Mouse (Mus musculus) megakaryocyte-erythroid progenitor cell, adult 5-6 weeks (primary cell): ENCODE results near the gene Ankrd37. TPM values are rescaled to one million over a fixed set of nuclear protein-coding genes. Genes with fewer than 3 reads are reported as not detected.

Experiments used
- ATAC-seq: replicated peaks from 2 replicates; pipeline ENCODE4 v1.8.0; 2016; ENCODE audit warnings: mild to moderate bottlenecking, inconsistent platforms; ENCODE audit not compliant: severe bottlenecking, poor library complexity, low FRiP score, low TSS enrichment
- total RNA-seq, 2 experiments: library from RNA; stranded (forward) in 1 of 2; stranded (reverse) in 1 of 2; fragments of 200-1000, 215-1000 nt in 1 of 2; fragments of >200 nt in 1 of 2; fragmentation: Nextera tagmentation in 1 of 2; gene quantifications; 2 replicates each; pipeline ENCODE4 v1.2.3; 2014 to 2017

Gene Ankrd37
- total RNA-seq, 2 experiments from 2014 or later, result 8.4 TPM; not detected in 1

DNA sequence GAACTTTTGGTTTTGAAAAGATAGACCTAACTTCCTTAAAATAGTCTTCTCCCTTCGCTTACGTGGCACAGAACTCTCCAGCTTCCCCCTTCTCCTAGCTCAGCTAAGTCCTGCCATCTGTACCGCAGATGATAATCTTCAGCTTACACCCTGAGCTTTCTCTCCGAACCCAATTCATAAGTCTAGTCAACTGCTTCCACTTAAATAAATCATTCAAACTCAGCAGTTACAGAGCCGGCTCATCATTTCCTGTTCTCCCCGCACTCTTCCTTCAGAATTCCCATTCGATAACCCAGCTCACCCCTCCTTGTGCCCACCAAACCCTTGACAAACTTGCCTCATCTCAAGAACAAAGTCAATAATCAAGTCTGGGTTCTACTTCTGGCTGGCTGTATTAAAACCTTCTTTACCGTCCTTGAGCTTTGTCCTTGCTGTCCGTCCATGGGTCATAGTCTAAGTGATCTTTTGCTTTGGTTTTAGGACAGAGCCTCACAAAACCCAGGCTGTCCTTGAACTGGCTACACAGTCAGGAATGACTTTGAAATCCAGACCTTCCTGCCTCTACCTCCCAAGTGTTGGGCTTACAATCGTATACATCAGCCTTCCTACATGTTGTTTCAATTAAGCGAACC is 29.6 kb downstream of the Ankrd37 start:
- peak; percentile 52 for ATAC-seq

DNA sequence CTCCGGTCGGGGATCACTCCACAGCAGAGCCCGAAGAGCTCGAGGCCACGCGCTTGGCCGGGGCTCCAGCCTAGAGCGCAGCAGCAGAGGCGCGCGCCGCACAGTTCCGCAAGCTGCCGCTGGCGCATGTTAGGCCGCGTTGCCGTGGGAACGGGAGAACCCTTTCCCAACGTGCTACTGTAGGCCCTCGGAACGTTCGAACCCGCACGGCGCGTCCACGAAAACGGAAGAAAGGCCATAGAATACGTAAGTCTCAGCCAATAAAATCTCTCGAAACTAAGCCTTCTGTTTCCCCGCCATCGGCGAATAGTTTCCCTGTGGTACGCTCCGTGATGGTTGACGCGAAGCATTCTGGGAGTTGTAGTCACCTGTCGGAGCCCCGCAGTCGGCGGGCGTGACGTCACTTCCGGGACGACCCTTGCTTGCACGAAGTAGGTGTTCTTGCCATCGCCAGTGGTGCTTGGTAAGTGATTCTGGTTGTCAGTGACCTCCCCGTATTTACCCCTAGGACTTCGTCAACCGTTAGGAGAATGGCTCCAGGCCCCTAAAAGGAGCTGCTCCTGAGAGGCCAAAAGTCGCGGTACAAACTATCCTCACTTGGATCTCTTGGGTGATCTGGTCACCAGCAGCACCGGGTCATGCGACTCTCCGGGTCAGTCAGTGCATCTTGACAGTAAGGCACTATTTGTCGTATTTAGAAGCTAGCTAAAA is 30.2 kb downstream of the Ankrd37 start, which contains the start of the genes 1700029J07Rik and Ufsp2:
1700029J07Rik (minus strand) TSS at position 127 of the 711 bp plus-strand sequence.
Ufsp2 (plus strand) TSS at position 403 of the 711 bp plus-strand sequence.
- peak; percentile 97 for ATAC-seq

DNA sequence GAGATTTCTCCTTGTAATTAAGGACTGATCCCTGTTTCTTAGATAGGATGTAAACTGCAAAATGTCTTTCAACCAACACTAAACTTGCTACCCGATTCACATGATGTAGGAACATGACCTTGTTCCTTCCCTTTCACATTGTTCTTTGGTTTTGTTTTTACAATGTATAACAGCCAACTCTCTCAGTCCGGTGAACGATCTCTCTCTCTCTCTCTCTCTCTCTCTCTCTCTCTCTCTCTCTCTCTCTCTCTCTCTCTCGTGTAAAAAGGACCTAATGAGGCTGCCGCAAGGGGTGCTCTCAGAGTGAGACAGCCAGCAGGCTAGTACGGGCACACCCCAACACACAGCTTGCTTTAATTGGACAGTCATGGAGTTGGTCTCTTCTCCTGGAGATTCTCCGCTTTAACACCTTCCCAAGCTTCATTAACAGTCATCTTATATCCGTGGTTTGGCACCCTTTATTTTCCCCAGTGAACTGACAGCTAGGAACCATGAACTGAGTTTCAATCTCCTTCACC is 31.5 kb downstream of the Ankrd37 start:
- ATAC-seq, result no peak

DNA sequence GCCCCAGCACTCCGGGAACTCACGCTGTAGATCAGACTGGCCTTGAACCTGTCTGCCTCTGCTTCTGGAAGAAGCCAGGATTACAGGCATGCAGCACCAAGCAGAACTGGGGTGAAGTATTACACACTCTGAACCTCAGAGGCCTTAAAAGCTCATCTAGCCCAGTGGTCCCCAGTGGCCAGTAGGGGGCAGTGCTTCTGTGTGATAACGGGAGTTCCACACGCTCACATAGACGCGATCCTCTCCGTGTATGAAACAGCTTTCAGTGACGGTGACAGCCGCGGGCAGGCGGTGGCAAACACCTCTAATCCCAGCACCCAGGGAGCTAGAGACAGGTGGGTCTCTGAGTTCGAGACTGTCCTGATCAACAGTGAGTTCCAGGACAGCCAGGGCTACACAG is 34.6 kb downstream of the Ankrd37 start:
- no peak for ATAC-seq

DNA sequence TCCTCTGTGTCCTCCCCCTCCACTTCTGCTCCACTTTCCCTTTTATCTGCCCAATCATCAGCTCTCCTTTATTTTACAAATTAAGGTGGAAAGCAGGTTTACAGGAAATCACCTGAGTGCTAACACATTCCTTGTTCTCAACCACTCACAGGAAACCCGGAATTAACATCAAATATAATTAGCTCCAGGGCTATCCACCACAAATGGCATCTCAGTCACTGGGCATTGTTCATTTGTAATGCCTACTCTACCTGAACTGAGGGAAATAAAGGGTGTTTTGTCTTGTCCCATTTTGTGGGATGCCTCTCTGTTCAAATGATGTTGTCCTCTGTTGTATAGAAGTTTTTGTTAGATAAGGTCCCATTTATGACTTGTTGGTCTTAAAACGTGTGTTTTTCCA is 54.9 kb downstream of the Ankrd37 start:
- ATAC-seq, result no peak

Other genes starting within 250 kb of the Ankrd37 start
- gene Pdlim3, start 120.2 kb downstream of the Ankrd37 start, total RNA-seq (2014; fragmentation: Nextera tagmentation), result not detected in 2 replicates
- not detected in 2 replicates for gene Pdlim3, start 120.2 kb downstream of the Ankrd37 start, total RNA-seq (2017)
- not detected in 2 replicates for gene Ccdc110, start 71.1 kb downstream of the Ankrd37 start, total RNA-seq (2014; fragmentation: Nextera tagmentation)
- not detected in 2 replicates for gene Ccdc110, start 71.1 kb downstream of the Ankrd37 start, total RNA-seq (2017)
- 1.6 and 3.2 TPM in 2 replicates for gene 1700029J07Rik, start 30.5 kb downstream of the Ankrd37 start, total RNA-seq (2014; fragmentation: Nextera tagmentation)
- gene 1700029J07Rik, start 30.5 kb downstream of the Ankrd37 start, total RNA-seq (2017), result 0.08 and 3.5 TPM in 2 replicates
- gene Ufsp2, start 30.2 kb downstream of the Ankrd37 start, total RNA-seq (2014; fragmentation: Nextera tagmentation), result 40.9 and 41.1 TPM in 2 replicates
- gene Ufsp2, start 30.2 kb downstream of the Ankrd37 start, total RNA-seq (2017), result 72.1 and 82.1 TPM in 2 replicates
- 0.66 TPM in 1 of 2 replicates, not detected in the other for gene Lrp2bp, start 6.4 kb downstream of the Ankrd37 start, total RNA-seq (2014; fragmentation: Nextera tagmentation)
- gene Lrp2bp, start 6.4 kb downstream of the Ankrd37 start, total RNA-seq (2017), result not detected in 2 replicates
- gene Cfap97, start 146.1 kb upstream of the Ankrd37 start, total RNA-seq (2014; fragmentation: Nextera tagmentation), result 20.9 and 28.4 TPM in 2 replicates
- gene Cfap97, start 146.1 kb upstream of the Ankrd37 start, total RNA-seq (2017), result 23.3 and 45.9 TPM in 2 replicates
- 8.5 and 15.4 TPM in 2 replicates for gene Snx25, start 146.5 kb upstream of the Ankrd37 start, total RNA-seq (2014; fragmentation: Nextera tagmentation)
- gene Snx25, start 146.5 kb upstream of the Ankrd37 start, total RNA-seq (2017), result 15.5 and 25.4 TPM in 2 replicates
- gene Slc25a4, start 205.6 kb upstream of the Ankrd37 start, total RNA-seq (2014; fragmentation: Nextera tagmentation), result 51.8 and 73.7 TPM in 2 replicates
- gene Slc25a4, start 205.6 kb upstream of the Ankrd37 start, total RNA-seq (2017), result 122 and 140 TPM in 2 replicates